Mouse (Mus musculus): ENCODE results near the gene Trappc1. TPM values are rescaled to one million over a fixed set of nuclear protein-coding genes. Genes with fewer than 3 reads are reported as not detected.

The Trappc1 gene
- polyA plus RNA-seq (2015; fragmentation: Nextera tagmentation; extraction: Ambion mirVana): 71.5 and 72.0 TPM in 2 replicates

DNA sequence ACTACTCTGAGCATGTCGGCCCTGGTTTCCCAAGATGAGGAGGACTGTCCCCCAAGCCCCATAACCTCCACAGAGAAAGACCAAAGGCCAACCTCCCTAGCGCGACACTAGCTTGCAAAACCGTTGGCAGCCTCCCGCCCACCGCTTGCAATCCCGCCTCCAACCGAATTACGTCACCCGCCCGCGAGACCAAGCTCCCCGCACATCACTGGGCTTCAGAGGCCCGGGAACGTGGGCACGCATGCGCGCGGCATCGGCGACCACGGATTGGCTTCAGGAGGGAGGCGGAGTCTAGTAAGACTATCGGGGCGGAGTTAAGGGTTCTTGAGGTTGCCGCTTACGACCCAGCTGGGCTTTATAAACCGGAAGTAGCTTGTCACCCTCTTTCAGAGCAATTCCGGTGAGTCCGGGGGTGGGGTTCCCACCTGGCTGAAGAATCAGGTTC, at the start of gene Trappc1, which contains the start of gene Cntrob:
TSS of gene Trappc1 (plus strand) at position 314 of the 445 bp plus-strand sequence.
TSS of gene Cntrob (minus strand) at position 109 of the 445 bp plus-strand sequence.
- no peaks in the 10 kb centered on the region for H3K9me3 ChIP-seq (ENCODE audit: low read length)
- DNase-seq: peak; percentile 99
- H3K27me3 ChIP-seq (ENCODE audit: insufficient read depth, low read length): peaks cover 22% of the 10 kb centered on the region
- H3K4me1 ChIP-seq (ENCODE audit: insufficient read depth): peaks cover 28% of the 10 kb centered on the region
- peak within 1 kb of the TSS; percentile 63 for H3K4me3 ChIP-seq (ENCODE audit: low read depth, low read length)
- peak; percentile 41 for TF ChIP-seq EP300 (IDR thresholded peaks at IDR 0.05; ENCODE audit: low read depth)
- TF ChIP-seq CTCF (IDR thresholded peaks at IDR 0.05; ENCODE audit: low read depth): no peak
- peak within 1 kb of the TSS; percentile 88 for H3K4me2 ChIP-seq (ENCODE audit: low read depth, low read length)
- under 1% methylated on average over 30 of the region's 30 CpGs for WGBS (ENCODE audit: insufficient replicate concordance)
- peaks cover 7% of the 10 kb centered on the region; the same call in 1 of the 2 replicates for H3K36me3 ChIP-seq (replicated peaks; ENCODE audit: insufficient read depth, low read length)
- H3K27ac ChIP-seq (ENCODE audit: low read depth): peak within 1 kb of the TSS; percentile 86
- H3K9ac ChIP-seq (replicated peaks): peak within 1 kb of the TSS; percentile 80
- peak; percentile 94 for ATAC-seq

- Histone ChIP-seq H3K4me1 (ENCODE audit: insufficient read depth) (no peaks in the 10 kb centered on the region), H3K9ac (replicated peaks) (no peak overlapping the region), H3K9me3 (ENCODE audit: low read length) (no peaks in the 10 kb centered on the region), H3K27ac (ENCODE audit: low read depth) (no peak overlapping the region), H3K4me2 (ENCODE audit: low read depth, low read length) (no peak overlapping the region), H3K4me3 (ENCODE audit: low read depth, low read length) (no peak overlapping the region), H3K36me3 (replicated peaks; ENCODE audit: insufficient read depth, low read length) (no peaks in the 10 kb centered on the region), H3K27me3 (ENCODE audit: insufficient read depth, low read length) (peaks cover 13% of the 10 kb centered on the region; the same call in 1 of the 2 replicates)
- 35% methylated on average over 6 of the region's 6 CpGs for WGBS (ENCODE audit: insufficient replicate concordance)
- DNase-seq (no peak), ATAC-seq (no peak)
- TF ChIP-seq CTCF (IDR thresholded peaks at IDR 0.05; ENCODE audit: low read depth) (no peak), EP300 (IDR thresholded peaks at IDR 0.05; ENCODE audit: low read depth) (no peak)
Observed at GRCm38 (mm10) chr11:69275650-69276049, 48.1 kb upstream of the Trappc1 start.

DNA sequence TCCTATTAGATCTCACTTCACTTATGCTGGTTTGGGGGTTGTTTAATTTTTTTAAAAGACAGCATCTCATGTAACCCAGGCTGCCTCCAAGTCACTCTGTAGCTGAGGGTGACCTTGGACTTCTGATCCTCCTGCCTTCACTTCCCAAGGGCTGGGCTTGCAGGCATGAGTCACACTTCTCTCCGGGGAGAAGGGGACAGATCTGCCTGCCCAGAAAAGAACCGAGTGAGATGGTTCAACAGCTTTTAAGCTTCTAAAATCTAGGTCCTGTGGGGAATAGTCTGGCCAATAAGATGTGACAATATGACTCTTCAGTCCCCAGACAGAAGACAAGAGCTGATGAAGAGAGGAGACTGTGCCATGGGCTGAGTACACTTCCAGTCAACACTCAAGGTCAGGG, 47.7 kb upstream of the Trappc1 start:
- no peak for ATAC-seq
- Histone ChIP-seq H3K27me3 (ENCODE audit: insufficient read depth, low read length) (peaks cover 13% of the 10 kb centered on the region; the same call in 1 of the 2 replicates), H3K4me1 (ENCODE audit: insufficient read depth) (no peaks in the 10 kb centered on the region), H3K4me2 (ENCODE audit: low read depth, low read length) (no peak overlapping the region), H3K9ac (replicated peaks) (no peak overlapping the region), H3K27ac (ENCODE audit: low read depth) (no peak overlapping the region), H3K9me3 (ENCODE audit: low read length) (no peaks in the 10 kb centered on the region), H3K4me3 (ENCODE audit: low read depth, low read length) (no peak overlapping the region), H3K36me3 (replicated peaks; ENCODE audit: insufficient read depth, low read length) (no peaks in the 10 kb centered on the region)
- WGBS (ENCODE audit: insufficient replicate concordance): 46% methylated on average over 2 of the region's 2 CpGs
- DNase-seq: no peak
- TF ChIP-seq EP300 (IDR thresholded peaks at IDR 0.05; ENCODE audit: low read depth) (no peak), CTCF (IDR thresholded peaks at IDR 0.05; ENCODE audit: low read depth) (no peak)

- no peaks in the 10 kb centered on the region for H3K4me1 ChIP-seq (ENCODE audit: insufficient read depth)
- H3K36me3 ChIP-seq (replicated peaks; ENCODE audit: insufficient read depth, low read length): no peaks in the 10 kb centered on the region
- H3K9me3 ChIP-seq (ENCODE audit: low read length): no peaks in the 10 kb centered on the region
- no peak for TF ChIP-seq EP300 (IDR thresholded peaks at IDR 0.05; ENCODE audit: low read depth)
- no peak for TF ChIP-seq CTCF (IDR thresholded peaks at IDR 0.05; ENCODE audit: low read depth)
- H3K9ac ChIP-seq (replicated peaks): no peak overlapping the region
- DNase-seq: no peak
- no peak overlapping the region for H3K4me3 ChIP-seq (ENCODE audit: low read depth, low read length)
- no peak overlapping the region for H3K4me2 ChIP-seq (ENCODE audit: low read depth, low read length)
- peaks cover 7% of the 10 kb centered on the region; the same call in 1 of the 2 replicates for H3K27me3 ChIP-seq (ENCODE audit: insufficient read depth, low read length)
- ATAC-seq: no peak
- WGBS (ENCODE audit: insufficient replicate concordance): 58% methylated on average over 5 of the region's 5 CpGs
- no peak overlapping the region for H3K27ac ChIP-seq (ENCODE audit: low read depth)
Observed at GRCm38 (mm10) chr11:69277267-69277666, 46.5 kb upstream of the Trappc1 start.

GRCm38 (mm10) chr11:69291111-69291510, 32.7 kb upstream of the Trappc1 start:
- Histone ChIP-seq H3K9me3 (ENCODE audit: low read length) (no peaks in the 10 kb centered on the region), H3K4me1 (ENCODE audit: insufficient read depth) (no peaks in the 10 kb centered on the region), H3K36me3 (replicated peaks; ENCODE audit: insufficient read depth, low read length) (no peaks in the 10 kb centered on the region), H3K27me3 (ENCODE audit: insufficient read depth, low read length) (no peaks in the 10 kb centered on the region), H3K4me3 (ENCODE audit: low read depth, low read length) (no peak overlapping the region), H3K4me2 (ENCODE audit: low read depth, low read length) (no peak overlapping the region), H3K9ac (replicated peaks) (no peak overlapping the region), H3K27ac (ENCODE audit: low read depth) (no peak overlapping the region)
- TF ChIP-seq CTCF (IDR thresholded peaks at IDR 0.05; ENCODE audit: low read depth): no peak
- TF ChIP-seq EP300 (IDR thresholded peaks at IDR 0.05; ENCODE audit: low read depth): no peak
- no peak for ATAC-seq
- DNase-seq: no peak
- 79% methylated on average over 5 of the region's 5 CpGs for WGBS (ENCODE audit: insufficient replicate concordance)

DNA sequence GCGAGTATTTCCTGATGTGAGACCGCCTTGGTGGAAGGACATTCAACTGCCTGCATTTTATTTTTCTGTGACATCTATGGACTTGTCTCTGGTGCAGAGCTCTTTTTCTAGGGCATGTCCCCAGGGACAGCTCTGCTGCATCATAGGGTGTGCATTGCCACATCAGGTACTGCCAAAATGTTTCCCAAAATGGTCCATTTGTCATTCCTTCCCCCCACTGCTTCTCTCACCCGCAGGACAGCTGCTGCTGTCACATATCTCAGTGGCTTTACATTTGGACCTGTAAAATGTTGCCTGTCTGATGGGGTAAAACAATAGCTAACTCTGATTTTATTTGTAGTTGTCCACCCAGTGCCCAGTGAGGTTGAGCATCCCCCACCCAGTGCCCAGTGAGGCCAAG, 28.5 kb upstream of the Trappc1 start:
- WGBS (ENCODE audit: insufficient replicate concordance): 71% methylated on average over 3 of the region's 3 CpGs
- no peak overlapping the region for H3K9ac ChIP-seq (replicated peaks)

More for the DNA sequence above, 28.5 kb upstream of the Trappc1 start:
- DNase-seq (no peak), ATAC-seq (no peak)
- Histone ChIP-seq H3K4me2 (ENCODE audit: low read depth, low read length) (no peak overlapping the region), H3K36me3 (replicated peaks; ENCODE audit: insufficient read depth, low read length) (0 out of 2 replicates have a peak, but pooled peaks cover 4% of the 10 kb centered on the region), H3K4me1 (ENCODE audit: insufficient read depth) (no peaks in the 10 kb centered on the region), H3K4me3 (ENCODE audit: low read depth, low read length) (no peak overlapping the region), H3K27me3 (ENCODE audit: insufficient read depth, low read length) (no peaks in the 10 kb centered on the region), H3K9me3 (ENCODE audit: low read length) (no peaks in the 10 kb centered on the region), H3K27ac (ENCODE audit: low read depth) (no peak overlapping the region)
- TF ChIP-seq EP300 (IDR thresholded peaks at IDR 0.05; ENCODE audit: low read depth) (no peak), CTCF (IDR thresholded peaks at IDR 0.05; ENCODE audit: low read depth) (no peak)
